Mouse (Mus musculus): Measurements from ENCODE around the gene Cmss1.

Cmss1 gene

DNA sequence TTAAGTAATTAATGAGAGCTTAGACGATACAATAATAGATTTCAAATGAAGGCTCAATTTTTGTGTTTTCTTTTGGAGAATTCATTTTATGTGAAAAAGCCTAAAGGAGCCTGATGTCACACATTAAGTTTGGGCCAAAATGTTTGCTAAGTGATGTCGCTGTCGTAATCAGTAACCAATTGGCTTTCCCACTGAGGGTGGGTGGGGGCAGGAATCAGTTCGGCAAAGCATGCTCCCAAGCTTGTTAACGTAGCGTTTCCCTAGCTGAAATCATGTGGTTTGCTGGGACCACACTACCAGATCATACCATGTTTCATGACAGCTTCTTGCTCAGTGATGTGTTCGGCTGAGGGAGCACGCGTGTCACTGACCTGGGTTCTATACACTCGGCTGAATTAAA lies 91.0 kb downstream of the Cmss1 start:
- DNase-seq (ENCODE audit: low read depth, low spot score) = no peak

DNA sequence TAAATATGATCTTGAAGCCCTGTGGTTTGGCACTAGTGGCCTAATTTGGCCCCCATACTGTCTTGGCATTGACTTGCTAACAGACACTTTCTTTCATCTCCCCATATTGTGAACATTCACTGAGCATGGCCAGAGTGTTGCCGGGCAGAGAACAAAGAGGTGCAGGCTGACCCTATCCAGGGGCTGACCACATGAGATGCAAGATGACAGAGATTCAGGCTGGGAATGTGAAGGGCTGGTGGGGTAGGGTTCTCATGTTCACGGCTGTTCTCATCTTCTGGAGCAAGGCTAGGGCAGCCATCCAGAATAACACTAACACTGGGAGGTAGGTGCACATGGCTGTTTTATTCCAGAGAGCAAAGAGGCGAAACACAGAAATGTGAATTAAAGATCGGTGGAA lies 92.3 kb downstream of the Cmss1 start:
- no peak for DNase-seq (ENCODE audit: low read depth, low spot score)

DNA sequence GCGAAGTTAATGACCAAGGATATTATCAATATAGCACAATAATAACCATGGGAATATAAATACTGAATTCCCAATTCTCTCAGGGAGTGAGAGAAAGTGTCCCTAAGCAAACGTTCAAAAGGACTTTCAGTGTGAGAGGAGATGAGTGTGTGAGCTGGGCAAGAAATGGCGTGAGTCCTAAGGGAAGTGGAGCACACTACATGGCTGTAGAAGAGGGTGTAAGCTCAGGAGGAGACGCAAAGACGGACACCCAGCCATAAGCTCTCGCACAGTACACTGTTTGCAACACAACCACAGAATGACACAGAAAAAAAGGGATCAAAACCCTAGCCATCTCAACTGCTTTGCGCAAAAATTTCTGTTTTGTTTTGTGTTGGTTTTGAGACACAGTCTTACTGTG lies 93.1 kb downstream of the Cmss1 start:
- DNase-seq (ENCODE audit: low read depth, low spot score) = no peak

DNA sequence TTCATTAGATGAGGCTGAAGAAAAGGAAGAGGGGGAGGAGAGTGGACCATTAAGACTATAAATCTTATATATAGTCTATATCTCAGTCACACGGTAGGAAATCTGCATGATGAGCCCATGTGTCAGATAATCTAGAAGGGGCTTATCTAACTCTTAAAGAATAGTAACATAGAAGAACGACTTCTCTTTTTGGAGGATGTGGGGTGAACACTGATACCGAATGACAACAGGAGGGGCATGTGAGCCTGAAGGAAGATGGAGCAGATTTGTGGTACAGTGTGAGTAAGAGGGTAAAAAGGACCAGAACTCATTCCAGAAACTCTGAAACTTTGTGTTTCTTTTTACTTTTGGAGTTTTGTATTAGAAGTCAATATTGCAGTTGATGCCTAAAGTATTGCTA lies 97.6 kb downstream of the Cmss1 start:
- no peak for DNase-seq (ENCODE audit: low read depth, low spot score)

DNA sequence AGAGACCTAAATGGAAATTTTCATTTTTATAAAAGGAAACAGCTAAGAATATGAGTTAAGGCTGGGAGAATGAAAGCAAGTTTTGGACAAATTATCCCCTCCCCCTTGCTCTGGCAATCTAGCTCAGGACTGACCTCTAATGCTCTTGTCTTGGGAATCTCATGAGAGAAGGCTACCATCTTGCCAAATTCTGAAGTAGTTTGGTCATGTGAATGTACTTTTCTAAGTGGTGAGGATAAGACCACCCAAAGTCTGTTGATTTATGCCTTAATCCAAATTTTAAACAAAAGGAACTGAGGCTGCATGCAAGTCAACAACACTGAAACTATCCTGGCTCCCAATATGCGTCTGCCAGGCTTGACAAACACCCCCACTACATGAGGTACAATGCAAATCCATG lies 98.3 kb downstream of the Cmss1 start:
- DNase-seq (ENCODE audit: low read depth, low spot score) = no peak

DNA sequence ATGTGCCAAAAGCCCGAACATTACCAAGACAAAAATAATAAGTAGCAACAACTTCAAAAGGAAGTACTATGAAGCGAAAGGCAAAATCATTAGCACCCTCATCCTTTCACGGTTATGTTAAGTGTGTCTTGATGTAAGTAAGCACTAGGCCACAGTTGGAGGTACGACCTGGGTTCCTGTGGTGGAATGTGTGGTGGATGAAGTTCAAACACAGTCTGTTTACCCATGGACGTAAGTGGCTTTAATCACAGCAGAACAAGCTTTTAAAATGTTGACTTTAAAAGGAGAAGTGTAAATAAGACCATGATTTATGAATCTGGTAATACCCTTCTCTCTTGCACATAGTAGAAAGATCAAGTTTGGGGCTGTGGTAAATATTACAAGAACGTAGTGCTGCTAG lies 100.5 kb downstream of the Cmss1 start:
- DNase-seq (ENCODE audit: low read depth, low spot score) = no peak

DNA sequence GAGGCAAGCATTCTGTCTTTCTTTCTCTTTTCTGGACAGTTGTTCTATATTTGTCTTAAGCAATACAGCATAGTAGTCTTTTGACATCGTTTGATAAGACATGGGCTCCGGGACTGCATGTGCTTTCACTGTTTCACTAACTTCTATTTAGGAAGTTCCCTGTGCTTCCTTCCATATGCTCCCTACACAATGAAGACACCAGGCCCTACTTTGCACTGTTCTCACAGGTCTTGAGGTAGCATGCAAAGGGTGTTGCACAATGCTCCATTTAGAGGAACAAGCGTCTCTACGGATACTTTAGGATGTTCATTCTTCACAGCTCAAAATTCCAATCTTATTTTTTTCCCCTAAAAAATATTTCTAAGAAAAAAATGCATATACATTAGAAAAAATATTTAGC lies 101.9 kb downstream of the Cmss1 start:
- DNase-seq (ENCODE audit: low read depth, low spot score) = no peak

DNA sequence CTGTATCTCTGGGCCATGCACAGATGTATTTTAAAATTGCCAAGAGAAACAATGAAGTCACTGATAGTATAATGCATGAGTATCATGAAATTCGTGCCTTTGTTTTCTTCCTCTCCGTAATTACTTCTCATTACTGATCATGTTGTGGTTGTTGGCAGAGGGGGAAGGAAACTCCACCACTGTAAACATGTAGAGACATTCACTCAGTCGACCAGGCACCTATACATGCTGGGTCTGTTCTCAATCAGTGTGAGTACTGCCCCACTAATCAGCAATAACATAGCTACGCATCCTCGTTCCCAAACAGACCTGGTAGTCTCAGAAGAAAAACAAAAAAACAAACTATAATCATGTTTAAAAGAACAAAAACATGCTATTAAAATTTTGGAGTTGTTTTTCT lies 103.9 kb downstream of the Cmss1 start:
- no peak for DNase-seq (ENCODE audit: low read depth, low spot score)

DNA sequence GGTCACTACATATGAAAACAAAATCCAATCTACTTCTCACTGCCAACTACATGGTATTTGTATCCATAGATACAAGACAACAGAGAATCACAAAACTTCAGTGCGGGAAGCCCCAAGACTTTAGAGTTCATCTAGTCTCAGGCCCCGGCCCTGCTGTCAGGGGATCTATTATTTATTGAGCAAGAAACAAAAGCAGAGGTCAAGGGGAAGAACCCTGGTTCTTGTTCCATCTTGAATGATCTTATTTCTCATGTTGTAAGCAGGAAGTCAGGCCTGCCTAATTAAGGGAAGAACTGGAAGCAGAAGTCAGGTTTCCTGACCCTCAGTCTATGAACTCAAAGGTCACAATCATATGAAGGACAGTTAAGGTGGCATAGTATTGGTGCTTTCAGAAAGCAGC lies 104.4 kb downstream of the Cmss1 start:
- DNase-seq (ENCODE audit: low read depth, low spot score) = no peak

DNA sequence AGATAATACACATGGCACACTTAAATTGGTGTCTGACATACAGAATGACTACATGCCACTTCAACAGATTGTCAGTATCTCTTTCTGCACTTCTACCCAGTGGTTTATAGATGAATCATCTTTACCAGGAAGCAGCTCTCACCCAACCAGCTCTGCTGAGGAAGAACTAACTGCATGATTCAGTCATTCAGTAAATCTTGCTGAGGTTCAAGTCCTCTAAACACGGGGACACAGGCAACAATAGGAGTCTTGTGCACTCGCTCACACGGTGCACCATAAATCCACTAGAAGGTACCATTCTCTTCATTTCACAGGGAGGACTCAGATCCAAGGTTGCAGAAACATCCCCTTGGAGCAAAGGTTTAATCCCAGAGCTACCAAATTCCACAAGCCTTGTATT lies 105.8 kb downstream of the Cmss1 start:
- DNase-seq (ENCODE audit: low read depth, low spot score) = peak; percentile 75

DNA sequence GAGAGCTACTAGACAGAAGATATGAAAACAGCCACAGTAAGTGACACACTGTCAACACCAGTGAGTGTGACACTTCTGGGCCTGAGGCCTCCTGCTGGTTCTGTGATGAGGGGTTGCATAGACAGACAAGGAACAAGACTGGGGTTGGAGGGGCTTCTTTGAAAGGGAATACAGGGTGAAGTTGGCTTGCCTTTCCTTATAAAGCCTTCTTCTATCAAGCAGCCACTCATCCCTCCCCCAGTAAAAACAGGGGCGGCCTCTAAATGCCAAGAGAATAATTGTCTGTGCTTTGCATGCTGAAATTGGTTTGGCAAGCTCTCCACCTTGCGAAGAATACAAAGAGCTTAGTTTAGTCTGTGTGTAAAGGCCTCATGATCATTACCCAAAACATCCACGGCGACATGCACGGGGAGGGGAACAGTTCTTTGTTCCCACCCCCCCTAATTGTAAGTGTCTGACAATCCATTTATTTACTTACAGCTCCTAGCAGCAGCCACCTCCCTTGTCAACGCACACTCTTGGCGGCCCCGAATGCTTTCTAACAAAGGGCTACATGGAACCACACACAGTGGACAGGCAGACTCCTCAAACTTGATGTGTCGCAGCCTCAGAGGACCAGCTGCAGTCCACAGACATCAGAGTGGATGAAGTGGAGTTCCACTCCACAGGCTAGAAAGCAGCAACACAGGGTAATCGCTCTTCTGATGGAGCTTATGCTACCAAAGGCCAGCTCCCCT lies 110.1 kb downstream of the Cmss1 start:
- no peak for DNase-seq (ENCODE audit: low read depth, low spot score)

DNA sequence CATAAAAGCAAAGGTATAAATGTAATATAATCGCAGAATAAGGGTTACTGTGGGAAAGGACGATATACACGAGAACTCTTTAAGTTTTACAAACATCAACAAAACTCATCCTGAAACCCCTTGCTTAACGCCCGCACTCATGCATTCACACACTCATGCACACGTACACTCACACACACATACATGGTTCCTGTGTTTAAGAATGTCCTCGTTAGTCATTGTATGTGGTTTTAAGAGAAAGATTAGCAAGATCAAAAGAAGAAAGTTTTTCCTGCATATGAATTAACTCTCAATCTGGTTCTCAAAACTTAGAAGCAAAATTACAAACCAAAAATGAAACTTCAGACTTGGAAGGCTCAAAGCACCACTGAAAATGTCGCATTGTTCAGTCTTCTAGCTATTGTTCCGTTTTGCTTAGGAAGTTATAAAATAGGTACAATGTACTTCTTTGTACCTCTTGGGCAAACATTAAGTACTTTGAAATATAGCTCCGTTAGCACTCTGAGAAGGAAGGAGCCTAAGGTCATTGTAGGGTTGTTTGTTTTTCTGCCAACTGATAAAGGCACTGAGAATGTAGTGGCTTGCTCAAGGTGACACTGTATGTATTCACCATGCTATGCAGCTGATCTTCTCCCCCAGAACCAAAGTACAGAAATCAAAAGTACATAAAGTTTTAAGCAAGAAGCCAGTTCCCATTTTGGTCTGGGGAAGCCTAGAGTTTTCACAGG lies 111.0 kb downstream of the Cmss1 start:
- DNase-seq (ENCODE audit: low read depth, low spot score) = no peak

DNA sequence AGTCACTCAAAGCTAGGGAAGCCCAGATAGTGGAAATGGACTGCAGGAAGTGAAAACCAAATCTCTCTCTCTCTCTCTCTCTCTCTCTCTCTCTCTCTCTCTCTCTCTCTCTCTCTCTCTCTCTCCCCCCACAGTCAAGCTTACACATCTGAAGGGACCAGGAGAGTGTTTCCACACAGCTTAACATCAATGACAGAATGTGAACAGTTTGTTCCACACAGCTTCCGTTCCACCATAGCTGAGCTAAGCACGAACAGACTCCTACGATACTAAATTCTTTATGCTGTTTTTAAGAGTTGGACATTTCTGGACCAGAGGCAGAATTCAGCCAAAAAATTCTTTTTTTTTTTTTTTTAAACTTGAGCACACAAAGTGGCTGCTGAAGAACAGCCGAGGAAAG lies 114.8 kb downstream of the Cmss1 start:
- no peak for DNase-seq (ENCODE audit: low read depth, low spot score)

DNA sequence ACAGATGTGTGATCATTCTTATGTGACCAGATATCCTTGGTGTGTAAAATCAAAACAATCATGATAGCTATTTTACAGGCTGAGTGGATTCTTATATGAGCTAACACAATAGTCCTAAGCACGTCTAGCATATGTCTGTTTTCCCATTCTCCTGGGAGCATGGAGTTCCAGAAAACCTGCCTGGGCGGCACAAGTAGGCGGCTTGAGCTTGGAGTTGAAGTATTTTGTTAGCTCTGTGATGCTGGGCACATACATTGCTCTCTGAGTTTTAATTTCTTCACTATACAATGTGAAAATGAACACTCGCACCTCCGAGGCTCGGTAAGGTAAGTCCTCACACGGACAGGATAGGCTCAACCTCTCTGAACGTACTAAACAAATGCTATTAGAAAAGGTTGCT lies 116.0 kb downstream of the Cmss1 start:
- DNase-seq (ENCODE audit: low read depth, low spot score) = no peak

DNA sequence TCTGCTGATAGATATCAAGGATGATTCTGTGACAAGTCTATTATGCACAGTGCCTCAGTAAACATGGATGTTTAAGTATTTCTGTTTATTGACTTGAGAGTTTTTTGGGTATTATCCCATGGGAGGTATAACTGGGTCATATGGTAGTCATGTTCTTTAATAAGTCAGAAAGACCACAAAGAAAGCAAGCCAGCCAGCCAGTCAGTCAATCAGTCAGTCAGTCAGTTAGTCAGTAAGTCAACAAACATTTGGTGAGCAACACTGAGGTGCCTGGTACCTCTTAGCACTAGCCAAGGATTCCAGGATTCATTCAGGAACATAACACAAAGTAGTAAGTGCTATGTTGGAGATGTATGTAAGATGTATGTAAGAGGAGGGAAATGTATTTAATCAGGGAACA lies 118.0 kb downstream of the Cmss1 start:
- peak; percentile 60 for DNase-seq (ENCODE audit: low read depth, low spot score)

DNA sequence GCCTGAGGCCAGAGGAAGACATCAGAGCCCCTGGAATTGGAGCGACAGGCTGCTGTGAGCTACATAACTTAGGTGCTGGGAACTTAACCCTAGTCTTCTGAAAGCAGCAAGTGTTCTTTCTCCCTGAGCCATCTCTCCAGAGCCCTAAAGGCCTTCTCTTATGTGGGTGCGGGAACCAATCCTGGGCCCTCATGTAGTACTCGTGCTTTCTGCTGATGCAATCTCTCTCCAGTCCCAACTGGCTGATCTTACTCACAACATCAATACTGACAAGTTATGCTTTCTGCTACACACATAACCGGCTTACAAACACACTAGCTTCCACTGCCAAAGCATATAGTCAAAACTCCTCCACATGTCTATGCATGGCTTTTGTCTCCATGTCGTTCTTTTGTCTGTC lies 120.4 kb downstream of the Cmss1 start:
- DNase-seq (ENCODE audit: low read depth, low spot score) = peak; percentile 29

DNA sequence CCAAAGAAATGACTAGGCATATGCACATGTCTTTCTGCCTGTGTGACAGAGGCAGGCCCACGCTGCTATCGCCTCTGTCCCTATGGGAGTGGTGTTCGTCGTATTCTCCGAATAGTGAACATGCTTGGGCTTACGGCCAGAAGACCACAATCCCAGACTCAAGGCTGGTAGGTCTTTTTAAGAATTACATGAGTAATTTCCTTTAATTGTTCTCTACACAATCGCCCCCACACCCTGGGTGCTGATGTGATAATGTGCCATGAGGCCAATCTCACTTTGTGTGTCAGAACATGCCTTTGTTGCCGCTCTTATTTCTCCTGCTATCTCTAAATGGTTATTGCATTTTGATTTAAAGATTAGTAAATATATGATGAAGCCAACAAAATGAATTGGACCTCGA lies 121.4 kb downstream of the Cmss1 start:
- DNase-seq (ENCODE audit: low read depth, low spot score) = no peak

DNA sequence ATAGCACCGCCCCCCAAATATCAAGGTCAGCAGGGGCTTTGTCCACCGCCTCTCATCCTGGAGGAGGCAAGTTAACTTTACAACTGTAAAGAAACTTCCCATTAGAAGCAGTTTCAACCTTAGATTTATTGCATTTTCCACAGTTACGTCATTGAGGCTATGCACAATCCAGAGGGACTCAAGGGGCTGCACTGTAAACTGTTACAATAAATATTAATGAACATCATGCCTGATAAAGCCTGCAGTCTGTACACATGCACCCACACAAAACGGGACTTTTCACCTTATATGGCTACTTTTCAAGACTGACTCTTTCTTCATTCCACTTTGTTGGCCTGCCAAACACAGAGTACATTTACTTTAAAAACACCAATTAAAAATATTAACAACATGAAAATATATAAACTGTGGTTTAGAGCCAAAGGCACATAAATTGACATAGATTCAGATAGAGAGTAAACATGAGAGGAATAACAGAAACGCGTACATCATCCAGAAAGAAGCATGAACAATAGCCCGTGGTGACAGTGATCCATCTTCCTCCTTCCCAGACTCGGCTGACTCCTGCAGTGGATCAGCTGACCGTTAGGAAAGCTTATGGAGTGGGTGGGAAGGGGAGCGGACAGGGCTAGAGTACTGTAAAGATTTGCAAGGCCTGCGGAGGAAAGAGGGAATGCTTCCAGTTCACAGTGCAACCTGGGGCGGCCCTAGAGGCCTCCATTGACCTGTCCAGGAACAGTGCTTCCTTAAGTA lies 122.4 kb downstream of the Cmss1 start:
- DNase-seq (ENCODE audit: low read depth, low spot score) = no peak

DNA sequence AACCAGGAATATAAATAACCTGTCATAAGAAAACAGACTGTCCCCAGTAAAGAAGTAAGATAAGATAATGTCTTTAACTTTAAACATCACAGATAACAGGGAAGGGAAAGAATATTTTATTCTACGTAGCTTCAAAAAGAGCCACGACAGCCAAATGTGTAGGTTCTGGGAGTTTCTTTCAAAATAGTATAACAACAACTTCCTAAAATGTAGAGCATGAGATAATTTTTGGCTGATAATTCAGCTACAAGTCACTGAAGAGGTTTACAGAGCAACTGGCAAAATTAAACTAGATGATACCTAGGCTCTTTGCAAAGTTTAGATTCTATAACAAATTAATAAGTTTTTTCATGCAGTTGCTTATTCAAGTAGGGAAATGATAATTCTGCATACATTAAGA lies 123.2 kb downstream of the Cmss1 start:
- no peak for DNase-seq (ENCODE audit: low read depth, low spot score)

DNA sequence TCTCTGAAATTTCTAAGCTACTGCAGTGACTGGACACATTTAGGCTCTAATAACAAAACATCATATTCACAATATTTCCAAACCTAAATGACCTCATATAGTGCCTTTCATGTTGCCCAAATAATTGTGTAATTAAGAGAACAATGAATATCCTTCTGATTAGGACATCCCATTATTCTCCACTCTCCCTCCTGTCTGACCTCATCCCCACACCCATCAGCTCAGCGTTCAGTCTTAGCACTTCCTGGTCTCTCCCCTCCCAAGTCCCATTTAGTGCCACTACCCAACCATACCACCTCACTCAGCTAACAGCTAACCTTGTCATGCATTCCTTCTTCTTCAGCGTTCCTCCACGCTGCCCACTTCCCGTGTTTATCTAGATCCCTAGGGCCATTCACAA lies 123.8 kb downstream of the Cmss1 start:
- no peak for DNase-seq (ENCODE audit: low read depth, low spot score)

DNA sequence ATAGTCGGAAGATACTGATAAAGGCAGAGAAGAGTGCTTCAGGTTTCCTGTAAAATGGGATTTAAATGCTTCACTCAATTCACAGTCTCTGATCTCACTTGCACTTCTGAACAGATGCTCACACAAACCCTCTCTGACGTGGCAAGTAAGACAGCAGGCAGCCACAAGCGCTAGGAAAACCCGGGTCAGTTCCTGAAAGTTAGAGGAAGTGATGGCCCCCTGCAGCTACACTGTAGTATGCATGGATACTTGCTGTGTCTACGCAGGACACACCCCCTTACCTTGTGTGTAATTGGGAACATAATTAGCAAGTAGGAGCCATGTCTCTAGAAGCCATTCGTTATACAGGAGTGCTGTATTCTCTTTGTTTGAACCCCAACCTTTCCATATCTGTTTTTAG lies 124.4 kb downstream of the Cmss1 start:
- no peak for DNase-seq (ENCODE audit: low read depth, low spot score)

DNA sequence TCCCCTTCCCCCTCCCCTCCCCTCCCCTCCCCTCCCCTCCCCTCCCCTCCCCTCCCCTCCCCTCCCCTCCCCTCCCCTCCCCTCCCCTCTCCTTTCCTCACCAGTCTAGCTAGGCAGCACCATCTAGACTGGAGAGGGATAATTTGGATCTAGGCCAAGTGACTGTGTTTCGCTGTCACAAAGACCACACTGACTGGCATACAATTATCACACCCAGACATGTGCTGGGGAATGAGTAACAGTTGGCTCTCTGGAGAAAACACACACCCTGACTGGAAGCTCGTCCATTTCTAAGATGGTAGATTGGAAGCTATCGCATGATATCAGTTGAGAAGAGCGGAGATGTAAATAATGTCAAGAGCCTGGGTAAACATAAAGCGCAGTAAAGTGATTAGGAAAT lies 126.9 kb downstream of the Cmss1 start:
- DNase-seq (ENCODE audit: low read depth, low spot score) = peak; percentile 17

DNA sequence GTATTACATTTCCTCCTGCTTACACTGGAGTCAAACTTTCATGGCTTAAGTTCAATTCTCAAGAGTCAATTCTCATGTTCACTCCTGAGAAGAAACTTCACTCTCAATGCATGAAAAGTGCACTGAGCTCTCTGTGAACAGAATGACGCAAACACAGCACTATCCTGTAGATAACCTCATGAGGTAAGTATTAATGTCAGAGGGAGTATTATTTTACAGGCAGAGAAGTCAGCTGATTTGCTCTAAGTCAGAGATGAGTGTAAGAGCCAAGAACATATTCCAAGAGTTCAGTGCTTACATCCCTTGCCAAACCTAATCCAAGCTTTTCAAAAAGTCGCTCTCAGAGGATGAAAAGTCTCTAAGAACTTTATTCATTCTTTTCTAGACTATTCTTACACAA lies 128.2 kb downstream of the Cmss1 start:
- DNase-seq (ENCODE audit: low read depth, low spot score) = peak; percentile 31

Data from 3T3-L1 (cell line).